Mouse (Mus musculus) mouse trophoblast stem cell (cell line): ENCODE measurements around the gene Tnfrsf11a.

ENCODE experiments used
- in situ Hi-C, 2 experiments: fragments of 300-500 bp; cut with MseI, MboI; formaldehyde crosslinking; loops; 2 replicates in 1 of 2; 3 replicates in 1 of 2; pipeline ENCODE4 v1.15.1; 2025

Gene Tnfrsf11a

DNA sequence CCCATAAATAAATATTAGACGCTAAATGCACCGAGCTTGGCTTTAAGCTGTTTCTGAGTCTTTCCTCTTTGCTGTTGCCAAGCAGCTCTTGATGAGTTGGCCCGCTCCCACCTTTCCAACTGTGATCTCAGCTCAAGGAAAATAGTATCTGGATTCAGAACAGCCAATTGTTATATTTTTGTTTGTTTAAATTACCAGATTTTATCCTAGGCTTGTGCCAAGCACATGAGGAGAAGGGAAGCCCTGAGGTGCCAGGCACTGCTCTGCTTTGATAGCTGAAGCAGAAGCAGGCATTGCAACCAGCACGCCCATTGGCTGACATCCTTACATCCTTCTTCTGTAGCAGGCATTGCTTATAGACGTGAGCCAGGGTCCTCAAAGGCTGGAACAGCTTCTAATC, 114.5 kb downstream of the Tnfrsf11a start:
- in situ Hi-C loops, result loop anchor here in 1 of 2 experiments (10.0 to 25.0 kb wide), 2 partner anchors 140 to 492 kb away; no protein-coding TSS in a partner anchor
